Mouse (Mus musculus): ENCODE results near the gene Olfr1036.
A peak's percentile ranks its signal among the peaks of the same experiment; 100 is the strongest.
"Not testable (repeated sequence)": the region's sequence is repeated elsewhere in the genome, so short reads cannot be mapped to it uniquely, and the experiment has no call there.

Olfr1036 gene

GRCm38 (mm10) chr2:86073692-86074091 is at the start of gene Olfr1036:
Olfr1036 (plus strand) TSS chr2:86073992.
- DNase-seq (ENCODE audit: low spot score), result not testable (repeated sequence)

- DNase-seq (ENCODE audit: low spot score), result no peak
Observed at GRCm38 (mm10) chr2:86045561-86045960, 28.2 kb upstream of the Olfr1036 start, which contains the start of gene Olfr1034. Olfr1034 (plus strand) TSS chr2:86045861.

- not testable (repeated sequence) for DNase-seq (ENCODE audit: low spot score)
Observed at GRCm38 (mm10) chr2:86050777-86051176, 23.0 kb upstream of the Olfr1036 start.

GRCm38 (mm10) chr2:86063766-86064165 is 10.0 kb upstream of the Olfr1036 start:
- not testable (repeated sequence) for DNase-seq (ENCODE audit: low spot score)

GRCm38 (mm10) chr2:86070189-86070588 is 3.6 kb upstream of the Olfr1036 start:
- no peak for DNase-seq (ENCODE audit: low spot score)

GRCm38 (mm10) chr2:86080478-86080877 is 6.7 kb downstream of the Olfr1036 start:
- not testable (repeated sequence) for DNase-seq (ENCODE audit: low spot score)

- peak; percentile 0 for DNase-seq (ENCODE audit: low spot score)
Observed at GRCm38 (mm10) chr2:86087285-86087684, 13.5 kb downstream of the Olfr1036 start, which contains the start of gene Olfr1037. Olfr1037 (minus strand) TSS chr2:86087385.
